Mouse (Mus musculus) embryonic facial prominence, embryonic 13.5 days (tissue): ENCODE results near the gene Nfkbib. TPM values are rescaled to one million over a fixed set of nuclear protein-coding genes. Genes with fewer than 3 reads are reported as not detected.
A peak's percentile ranks its signal among the peaks of the same experiment; 100 is the strongest.

ENCODE experiments used
- ATAC-seq: fragments of 200-750 bp; cut with Nextera tagmentation; 2 replicates; pipeline ENCODE4 v1.8.0; 2017; ENCODE audit warnings: low read depth; ENCODE audit not compliant: insufficient number of reproducible peaks, insufficient read depth, low FRiP score, low TSS enrichment
- H3K27ac ChIP-seq: fragments of 300-500 bp; sonication (generic); 2 replicates; pipeline ENCODE4 v1.5.1; 2015; ENCODE audit warnings: moderate library complexity, mild to moderate bottlenecking, inconsistent platforms
- H3K27me3 ChIP-seq: fragments of 300-500 bp; sonication (generic); 2 replicates; pipeline ENCODE4 v1.6.1; 2015; ENCODE audit warnings: mild to moderate bottlenecking, inconsistent platforms
- H3K36me3 ChIP-seq: fragments of 300-500 bp; sonication (generic); 2 replicates; pipeline ENCODE4 v1.6.1; 2015; ENCODE audit warnings: mild to moderate bottlenecking, inconsistent platforms
- H3K4me1 ChIP-seq: fragments of 300-500 bp; sonication (generic); 2 replicates; pipeline ENCODE4 v1.6.1; 2015; ENCODE audit warnings: inconsistent platforms
- H3K4me2 ChIP-seq: fragments of 300-500 bp; sonication (generic); 2 replicates; pipeline ENCODE4 v1.6.1; 2015; ENCODE audit warnings: moderate library complexity, mild to moderate bottlenecking, inconsistent platforms
- H3K4me3 ChIP-seq: fragments of 300-500 bp; sonication (generic); 2 replicates; pipeline ENCODE4 v1.5.1; 2015; ENCODE audit warnings: mild to moderate bottlenecking, inconsistent platforms
- H3K9ac ChIP-seq: fragments of 300-500 bp; sonication (generic); 2 replicates; pipeline ENCODE4 v1.6.1; 2015; ENCODE audit warnings: mild to moderate bottlenecking, inconsistent platforms
- H3K9me3 ChIP-seq: fragments of 300-500 bp; sonication (generic); 2 replicates; pipeline ENCODE4 v1.6.1; 2016; ENCODE audit warnings: inconsistent platforms
- WGBS: fragments of 180-500 bp; shearing (Covaris S2); methylation state at CpG from one replicate; pipeline ENCODE4 v1.1.7; 2015; ENCODE audit warnings: mixed read lengths; 5-methylcytosine and 5-hydroxymethylcytosine counted together
- polyA plus RNA-seq: library from polyadenylated mRNA; unstranded; fragments of >200 nt; fragmentation: Nextera tagmentation; extraction: Ambion mirVana; gene quantifications from 2 replicates; pipeline ENCODE4 v1.2.1, GENCODE M21; 2015

Gene Nfkbib
- polyA plus RNA-seq, 1 experiment from 2014 or later, result 40.5 TPM

DNA sequence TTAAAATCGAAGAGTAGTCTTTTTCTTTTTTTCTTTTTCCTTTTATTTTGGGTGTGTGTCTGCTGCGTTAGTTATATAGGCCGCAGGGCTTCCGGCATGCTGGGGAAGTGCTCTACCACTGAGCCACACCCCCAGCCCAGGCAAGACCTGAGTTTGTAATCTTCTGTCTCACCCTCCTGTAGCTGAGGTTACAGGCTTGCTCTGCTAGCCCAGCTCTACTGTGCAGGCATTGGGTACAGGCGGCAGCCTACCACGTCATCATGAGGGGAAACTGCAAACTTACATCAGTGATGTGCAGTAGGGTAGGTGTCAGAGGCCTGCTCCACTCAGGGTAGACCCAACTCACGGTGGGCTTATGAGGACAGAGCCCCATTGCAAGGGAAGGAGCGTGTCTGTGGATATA is 13.9 kb upstream of the Nfkbib start:
- H3K4me2 ChIP-seq, result no peak overlapping the region
- H3K4me1 ChIP-seq, result peaks cover 14% of the 10 kb centered on the region
- no peak overlapping the region; the same call in 1 of the 2 replicates for H3K27ac ChIP-seq
- no peak overlapping the region for H3K9ac ChIP-seq
- ATAC-seq, result no peak
- 84% methylated on average over 8 of the region's 8 CpGs for WGBS
- no peaks in the 10 kb centered on the region for H3K9me3 ChIP-seq
- H3K36me3 ChIP-seq, result peaks cover 56% of the 10 kb centered on the region
- no peaks in the 10 kb centered on the region for H3K27me3 ChIP-seq
- H3K4me3 ChIP-seq, result no peak overlapping the region

DNA sequence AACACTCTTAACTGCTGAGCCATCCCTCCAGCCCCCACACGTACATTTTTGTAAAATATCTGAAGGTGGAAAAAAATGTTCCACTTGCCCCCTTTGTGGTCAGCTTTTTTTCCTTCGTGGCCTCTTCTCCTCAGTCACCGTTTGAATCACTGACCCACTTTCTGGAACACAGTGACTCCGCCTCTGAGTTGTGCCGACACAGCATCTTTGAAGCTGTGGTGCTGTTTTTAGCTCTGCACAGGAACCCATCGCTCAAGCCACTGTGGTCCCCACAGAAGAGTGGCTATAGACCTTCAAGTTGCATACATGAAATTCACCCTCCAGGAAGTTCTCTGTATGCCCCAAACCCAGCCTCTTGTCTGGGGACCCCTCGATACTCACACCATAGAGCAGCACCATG is 13.5 kb upstream of the Nfkbib start:
- H3K27ac ChIP-seq, result no peak overlapping the region; the same call in 1 of the 2 replicates
- 75% methylated on average over 7 of the region's 7 CpGs for WGBS
- no peaks in the 10 kb centered on the region for H3K27me3 ChIP-seq
- H3K4me1 ChIP-seq, result peaks cover 14% of the 10 kb centered on the region
- no peak overlapping the region for H3K9ac ChIP-seq
- H3K4me2 ChIP-seq, result no peak overlapping the region
- ATAC-seq, result no peak
- H3K4me3 ChIP-seq, result no peak overlapping the region
- H3K36me3 ChIP-seq, result peaks cover 57% of the 10 kb centered on the region
- no peaks in the 10 kb centered on the region for H3K9me3 ChIP-seq

DNA sequence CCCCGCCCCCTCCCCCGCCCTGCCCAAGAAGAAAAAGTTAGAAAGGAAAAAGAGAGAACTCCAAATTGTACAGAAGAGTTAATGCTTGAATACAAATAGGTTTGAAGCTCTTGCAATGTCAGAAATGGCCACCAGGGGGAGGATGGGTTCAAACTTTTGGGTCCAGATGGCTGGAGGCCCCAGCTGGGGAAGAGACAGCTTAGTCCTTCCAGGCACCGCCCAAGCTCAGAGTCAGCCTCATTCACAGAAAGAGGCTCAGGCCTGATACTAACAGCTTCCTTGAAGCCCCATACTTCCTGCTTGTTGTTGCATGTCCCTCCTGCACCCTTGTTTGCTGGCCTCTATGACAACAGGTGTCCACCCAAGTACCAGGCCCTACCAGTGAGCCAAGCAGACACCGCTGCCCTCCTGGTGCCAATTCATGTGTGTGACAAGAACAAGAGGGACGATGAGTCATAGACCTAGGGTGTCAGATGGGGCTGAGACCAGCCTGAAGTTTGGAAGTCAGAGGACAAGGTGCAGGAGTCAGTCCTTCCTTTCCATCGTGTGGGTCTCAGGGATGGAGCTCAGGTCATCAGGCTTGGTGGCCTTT is 12.9 kb upstream of the Nfkbib start:
- Histone ChIP-seq H3K4me3 (no peak overlapping the region), H3K9me3 (no peaks in the 10 kb centered on the region), H3K27me3 (no peaks in the 10 kb centered on the region), H3K9ac (peak overlapping the region; percentile 17; the same call in 1 of the 2 replicates), H3K36me3 (peaks cover 53% of the 10 kb centered on the region), H3K4me2 (no peak overlapping the region), H3K27ac (peak overlapping the region; percentile 45), H3K4me1 (peaks cover 14% of the 10 kb centered on the region)
- peak; percentile 67 for ATAC-seq
- 45% methylated on average over 6 of the region's 6 CpGs for WGBS

DNA sequence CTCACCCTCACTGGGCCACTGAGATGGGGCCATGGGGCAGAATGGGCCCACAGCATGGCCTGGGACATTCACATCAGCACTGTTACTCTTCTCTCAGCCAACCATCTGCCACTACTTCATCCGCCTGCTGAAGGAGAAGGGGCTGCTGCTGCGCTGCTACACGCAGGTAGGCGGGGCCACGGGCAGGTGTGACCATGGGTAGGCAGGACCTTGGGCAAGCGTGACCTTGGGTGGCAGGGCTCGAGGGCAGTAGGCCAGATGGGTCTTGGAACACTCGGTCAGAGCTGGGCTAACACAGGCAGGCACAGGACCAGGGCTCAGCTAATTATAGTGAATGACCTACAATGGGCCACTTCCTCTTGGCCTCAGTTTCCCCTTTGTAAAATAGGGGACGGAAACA is 11.5 kb upstream of the Nfkbib start:
- no peak overlapping the region for H3K9ac ChIP-seq
- WGBS, result 84% methylated on average over 9 of the region's 9 CpGs
- no peak overlapping the region for H3K27ac ChIP-seq
- H3K4me3 ChIP-seq, result no peak overlapping the region
- H3K27me3 ChIP-seq, result no peaks in the 10 kb centered on the region
- H3K9me3 ChIP-seq, result no peaks in the 10 kb centered on the region
- peaks cover 14% of the 10 kb centered on the region for H3K4me1 ChIP-seq
- H3K36me3 ChIP-seq, result peaks cover 52% of the 10 kb centered on the region
- no peak overlapping the region for H3K4me2 ChIP-seq
- no peak for ATAC-seq

DNA sequence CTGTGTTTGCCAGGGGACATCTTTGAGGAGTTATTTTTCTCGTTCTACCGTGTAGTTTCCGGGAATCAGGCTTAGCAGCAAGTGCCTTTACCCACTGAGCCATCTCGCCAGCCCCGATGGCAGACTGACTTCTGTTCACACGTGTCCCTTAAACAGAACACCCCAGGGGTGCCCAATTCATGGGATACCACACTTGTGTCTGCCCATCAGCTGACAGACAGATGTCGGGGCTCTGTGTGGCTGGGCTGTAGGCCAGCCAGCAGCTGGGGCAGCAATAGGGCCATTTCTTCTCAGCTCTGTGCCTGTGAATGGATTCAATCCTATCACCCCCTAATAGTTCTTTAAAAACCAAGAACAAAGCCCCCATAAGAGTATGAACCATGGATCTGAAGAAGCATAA is 7.8 kb upstream of the Nfkbib start:
- ATAC-seq, result no peak
- 87% methylated on average over 7 of the region's 7 CpGs for WGBS
- H3K4me2 ChIP-seq, result no peak overlapping the region
- H3K27ac ChIP-seq, result no peak overlapping the region
- no peaks in the 10 kb centered on the region for H3K27me3 ChIP-seq
- peak overlapping the region; percentile 27; the same call in 1 of the 2 replicates for H3K9ac ChIP-seq
- no peak overlapping the region for H3K4me3 ChIP-seq
- H3K36me3 ChIP-seq, result peaks cover 51% of the 10 kb centered on the region
- H3K4me1 ChIP-seq, result peaks cover under 1% of the 10 kb centered on the region
- no peaks in the 10 kb centered on the region for H3K9me3 ChIP-seq

DNA sequence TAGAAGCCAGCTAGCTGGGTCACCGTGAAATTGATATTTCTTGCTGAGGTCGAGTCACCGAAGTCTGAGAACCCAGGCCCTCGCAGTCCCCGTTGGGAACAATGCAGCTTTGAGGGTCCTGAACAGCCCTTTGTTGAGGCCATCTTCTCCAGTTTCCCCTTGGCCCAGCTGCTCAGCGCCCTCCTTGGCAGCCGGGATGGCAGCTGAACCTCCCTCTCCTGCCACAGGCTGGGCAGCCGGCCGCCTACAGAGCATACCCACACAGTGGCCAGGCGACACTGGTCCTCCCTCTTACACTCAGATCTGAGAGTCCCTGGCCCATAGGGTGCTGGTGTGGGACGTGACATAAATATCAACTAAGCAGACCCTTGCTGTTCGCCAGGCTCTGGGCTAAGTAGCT is 6.9 kb upstream of the Nfkbib start:
- no peaks in the 10 kb centered on the region for H3K27me3 ChIP-seq
- no peak for ATAC-seq
- no peak overlapping the region for H3K4me3 ChIP-seq
- 37% methylated on average over 12 of the region's 12 CpGs for WGBS
- no peaks in the 10 kb centered on the region for H3K4me1 ChIP-seq
- no peak overlapping the region for H3K9ac ChIP-seq
- H3K9me3 ChIP-seq, result no peaks in the 10 kb centered on the region
- H3K27ac ChIP-seq, result peak overlapping the region; percentile 22; the same call in 1 of the 2 replicates
- no peak overlapping the region for H3K4me2 ChIP-seq
- H3K36me3 ChIP-seq, result peaks cover 51% of the 10 kb centered on the region

DNA sequence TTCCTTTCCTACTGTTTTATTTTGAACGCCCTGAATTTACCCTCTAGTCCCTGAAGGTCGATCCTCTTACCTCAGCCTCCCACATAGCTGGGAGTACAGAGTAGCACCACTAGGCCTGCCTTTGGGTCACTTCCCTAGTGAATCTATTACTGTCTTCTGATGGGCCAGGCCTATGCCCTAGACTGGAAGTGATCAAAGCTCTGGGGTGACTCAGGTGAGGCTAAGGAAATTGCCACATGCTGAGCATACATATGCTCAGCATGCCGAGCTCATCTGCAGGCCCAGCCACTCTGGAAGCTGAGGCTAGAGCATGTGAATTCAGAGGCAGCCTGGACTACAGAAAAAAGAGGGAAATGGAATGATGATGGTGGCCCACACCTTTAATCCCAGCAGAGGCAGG is 5.9 kb upstream of the Nfkbib start:
- peaks cover 44% of the 10 kb centered on the region for H3K36me3 ChIP-seq
- no peak overlapping the region for H3K4me3 ChIP-seq
- H3K9me3 ChIP-seq, result no peaks in the 10 kb centered on the region
- H3K9ac ChIP-seq, result no peak overlapping the region
- H3K27me3 ChIP-seq, result no peaks in the 10 kb centered on the region
- H3K27ac ChIP-seq, result no peak overlapping the region
- no peak for ATAC-seq
- peaks cover under 1% of the 10 kb centered on the region; the same call in 1 of the 2 replicates for H3K4me1 ChIP-seq
- H3K4me2 ChIP-seq, result no peak overlapping the region
- WGBS, result 75% methylated on average over 3 of the region's 3 CpGs

DNA sequence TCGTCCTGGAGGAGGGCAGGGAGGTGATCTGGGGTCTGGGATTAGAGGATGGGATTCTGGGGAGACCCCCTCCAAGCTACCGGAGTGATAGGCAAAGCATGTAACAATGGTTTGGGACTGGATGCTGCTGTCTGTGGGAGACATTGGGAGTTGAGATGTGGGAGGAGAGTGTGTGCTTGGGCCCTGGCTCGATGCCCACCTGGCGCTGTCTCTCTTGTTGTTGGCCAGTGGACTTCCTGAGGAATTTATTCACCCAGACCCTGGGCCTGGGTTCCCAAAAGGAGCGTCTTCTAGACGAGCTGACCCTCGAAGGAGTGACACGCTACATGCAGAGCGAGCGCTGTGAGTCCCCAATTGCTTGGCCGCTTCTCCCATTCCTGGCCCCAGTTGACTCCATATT is 4.6 kb upstream of the Nfkbib start:
- H3K27me3 ChIP-seq, result no peaks in the 10 kb centered on the region
- peaks cover 34% of the 10 kb centered on the region for H3K36me3 ChIP-seq
- H3K4me2 ChIP-seq, result no peak overlapping the region
- H3K9me3 ChIP-seq, result no peaks in the 10 kb centered on the region
- H3K9ac ChIP-seq, result no peak overlapping the region
- H3K27ac ChIP-seq, result no peak overlapping the region
- peaks cover 12% of the 10 kb centered on the region for H3K4me1 ChIP-seq
- no peak overlapping the region for H3K4me3 ChIP-seq
- 95% methylated on average over 11 of the region's 11 CpGs for WGBS
- ATAC-seq, result no peak

DNA sequence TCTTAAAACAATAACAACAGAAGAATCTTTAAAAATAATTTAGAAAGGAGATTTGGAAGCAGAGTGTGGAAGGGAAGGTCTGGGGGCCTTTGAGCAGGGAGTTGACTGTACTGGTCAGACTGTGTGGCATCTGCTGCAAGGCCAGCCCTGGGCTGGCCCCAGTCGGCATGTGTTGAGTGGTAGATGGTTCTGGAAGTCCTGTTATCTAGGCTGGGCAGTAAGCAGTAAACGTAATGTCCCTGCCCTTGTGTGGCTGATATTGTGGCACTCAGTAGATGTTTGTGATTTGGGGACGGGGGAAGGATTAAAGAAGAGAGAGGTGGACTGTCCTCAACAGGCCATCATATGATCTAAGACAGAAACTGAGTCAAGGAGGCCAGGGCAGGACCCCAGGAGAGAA is 3.0 kb upstream of the Nfkbib start:
- H3K4me1 ChIP-seq, result peaks cover 17% of the 10 kb centered on the region
- no peak overlapping the region for H3K4me2 ChIP-seq
- H3K4me3 ChIP-seq, result no peak overlapping the region
- H3K27me3 ChIP-seq, result no peaks in the 10 kb centered on the region
- no peak overlapping the region for H3K9ac ChIP-seq
- peaks cover 22% of the 10 kb centered on the region for H3K36me3 ChIP-seq
- H3K27ac ChIP-seq, result no peak overlapping the region
- 95% methylated on average over 3 of the region's 3 CpGs for WGBS
- no peaks in the 10 kb centered on the region for H3K9me3 ChIP-seq
- no peak for ATAC-seq

DNA sequence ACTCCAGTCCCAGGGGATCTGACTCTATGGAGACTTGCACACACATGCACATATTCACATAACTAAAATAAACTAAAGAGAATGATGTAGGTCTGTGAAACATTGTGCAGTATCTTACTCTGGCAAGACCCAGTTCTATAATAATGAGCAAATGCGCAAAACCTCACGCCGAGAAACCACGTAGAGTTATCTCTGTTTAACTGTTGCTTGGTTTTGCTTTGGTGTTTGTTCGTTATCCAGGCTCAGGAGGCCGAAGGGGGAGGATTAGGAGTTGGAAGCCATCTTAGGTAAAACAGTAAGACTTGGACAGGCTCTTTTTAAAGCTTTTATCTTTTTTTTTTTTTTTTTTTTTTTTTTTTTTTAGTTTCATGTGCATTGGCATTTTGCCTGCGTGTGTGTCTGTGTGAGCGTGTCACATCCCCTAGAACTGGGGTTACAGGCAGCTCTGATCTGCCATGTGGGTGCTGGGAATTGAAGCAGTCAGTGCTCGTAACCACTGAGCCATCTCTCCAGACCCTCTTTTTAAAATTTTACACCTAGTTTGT is 2.2 kb upstream of the Nfkbib start:
- Histone ChIP-seq H3K4me2 (no peak overlapping the region), H3K27ac (no peak overlapping the region), H3K36me3 (peaks cover 16% of the 10 kb centered on the region), H3K27me3 (no peaks in the 10 kb centered on the region), H3K4me3 (no peak overlapping the region), H3K9ac (no peak overlapping the region), H3K9me3 (no peaks in the 10 kb centered on the region), H3K4me1 (peaks cover 24% of the 10 kb centered on the region)
- ATAC-seq, result no peak
- WGBS, result 92% methylated on average over 9 of the region's 9 CpGs

DNA sequence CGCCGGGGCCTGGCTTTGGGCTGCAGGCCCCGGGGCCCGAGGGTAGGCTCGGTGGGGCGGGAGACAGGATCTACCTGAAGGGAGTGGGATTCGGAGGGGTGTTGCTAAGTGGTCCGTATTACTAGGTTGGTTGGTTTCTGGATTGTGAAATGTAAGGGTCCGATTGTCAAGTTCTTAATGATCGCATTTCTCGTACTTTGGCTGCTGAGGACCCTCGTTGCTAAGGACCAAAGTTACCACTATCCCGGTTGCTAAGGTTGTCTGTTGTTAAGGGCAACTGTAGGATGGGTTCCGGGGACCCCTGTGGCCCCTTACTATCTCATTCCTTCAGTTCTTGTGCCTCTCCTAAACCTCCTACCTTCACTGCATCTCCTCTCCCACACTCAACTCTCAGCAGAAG is 402 bp downstream of the Nfkbib start:
- no peaks in the 10 kb centered on the region for H3K9me3 ChIP-seq
- peak overlapping the region; percentile 76 for H3K4me2 ChIP-seq
- H3K36me3 ChIP-seq, result peaks cover 14% of the 10 kb centered on the region
- peak overlapping the region; percentile 83 for H3K4me3 ChIP-seq
- H3K9ac ChIP-seq, result peak overlapping the region; percentile 78
- 6% methylated on average over 14 of the region's 14 CpGs for WGBS
- peak; percentile 8; the same call in 1 of the 2 replicates for ATAC-seq
- H3K27me3 ChIP-seq, result no peaks in the 10 kb centered on the region
- peaks cover 24% of the 10 kb centered on the region for H3K4me1 ChIP-seq
- no peak overlapping the region for H3K27ac ChIP-seq

DNA sequence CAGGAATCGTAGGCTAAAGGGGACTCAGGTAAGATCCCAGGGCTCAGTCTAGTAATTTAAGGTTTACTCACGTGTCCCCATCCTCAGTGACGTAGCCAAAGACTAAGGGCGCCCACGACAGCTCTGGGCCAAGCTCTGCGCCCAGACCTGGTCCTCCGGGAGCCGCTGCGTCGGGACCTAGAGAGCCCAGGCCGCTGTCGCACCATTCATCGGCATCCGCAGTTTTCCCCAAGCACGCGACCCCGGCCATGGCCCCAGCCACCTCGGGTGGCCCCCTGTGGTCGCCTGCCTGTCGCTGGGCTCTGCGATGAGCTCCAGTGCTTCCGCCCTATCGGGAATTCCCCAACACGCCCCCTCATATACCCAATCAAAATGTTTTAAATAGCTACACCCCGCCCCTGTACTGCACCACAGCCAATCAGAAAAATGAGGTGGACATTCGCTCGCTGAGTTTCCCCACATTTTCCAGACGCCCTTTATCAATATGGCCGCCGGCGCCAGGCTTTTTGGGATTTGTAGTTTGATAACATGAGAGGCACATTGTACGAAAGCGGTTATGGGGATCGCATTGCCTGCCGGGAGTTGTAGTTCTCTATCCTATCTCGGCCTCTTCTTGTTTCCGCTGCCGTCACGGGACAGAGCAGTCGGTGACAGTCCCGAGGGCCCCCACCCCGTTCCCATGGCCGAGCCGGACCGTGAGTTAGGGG is 986 bp downstream of the Nfkbib start, which contains the start of gene Sirt2:
Sirt2 (plus strand) TSS at position 563 of the 707 bp plus-strand sequence.
- H3K4me1 ChIP-seq, result peaks cover 24% of the 10 kb centered on the region
- H3K27ac ChIP-seq, result no peak within 1 kb of the TSS
- peak within 1 kb of the TSS; percentile 83 for H3K4me3 ChIP-seq
- under 1% methylated on average over 45 of the region's 45 CpGs for WGBS
- peak within 1 kb of the TSS; percentile 76 for H3K4me2 ChIP-seq
- H3K9me3 ChIP-seq, result no peaks in the 10 kb centered on the region
- peaks cover 18% of the 10 kb centered on the region for H3K36me3 ChIP-seq
- H3K9ac ChIP-seq, result peak within 1 kb of the TSS; percentile 78
- peak; percentile 96 for ATAC-seq
- no peaks in the 10 kb centered on the region for H3K27me3 ChIP-seq
